Mouse (Mus musculus): ENCODE data around the gene Msi2. TPM values are rescaled to one million over a fixed set of nuclear protein-coding genes. Genes with fewer than 3 reads are reported as not detected.
A peak's percentile ranks its signal among the peaks of the same experiment; 100 is the strongest.

The Msi2 gene
- polyA plus RNA-seq, 1 experiment = 14.2 TPM

- Histone ChIP-seq H3K36me3 (ENCODE audit: control insufficient read depth, insufficient read depth, low read length) (no peaks in the 10 kb centered on the region), H3K27ac (ENCODE audit: insufficient read depth, low read length) (no peak overlapping the region), H3K4me3 (ENCODE audit: extremely low read depth, insufficient read depth, insufficient read length) (no peak overlapping the region), H3K27me3 (ENCODE audit: control insufficient read depth, insufficient read depth, low read length) (no peaks in the 10 kb centered on the region), H3K4me1 (ENCODE audit: control insufficient read depth, insufficient read depth, insufficient read length) (no peaks in the 10 kb centered on the region)
- TF ChIP-seq POLR2A (IDR thresholded peaks at IDR 0.05; ENCODE audit: low read depth, low read length) = no peak
- no peak for TF ChIP-seq CTCF (IDR thresholded peaks at IDR 0.05; ENCODE audit: extremely low read depth, insufficient read depth, insufficient read length, insufficient replicate concordance)
- 78% methylated on average over 13 of the region's 13 CpGs for WGBS
- no peak for DNase-seq (ENCODE audit: low read depth in 1 of 2, low spot score in 2 of 2)
These were observed 21.4 kb upstream of the Msi2 start for GRCm38 (mm10) chr11:88739574-88740295.

GRCm38 (mm10) chr11:88729363-88729762 lies 11.1 kb upstream of the Msi2 start:
- Histone ChIP-seq H3K27ac (ENCODE audit: insufficient read depth, low read length) (no peak overlapping the region), H3K27me3 (ENCODE audit: control insufficient read depth, insufficient read depth, low read length) (no peaks in the 10 kb centered on the region), H3K4me3 (ENCODE audit: extremely low read depth, insufficient read depth, insufficient read length) (no peak overlapping the region), H3K4me1 (ENCODE audit: control insufficient read depth, insufficient read depth, insufficient read length) (no peaks in the 10 kb centered on the region), H3K36me3 (ENCODE audit: control insufficient read depth, insufficient read depth, low read length) (no peaks in the 10 kb centered on the region)
- 81% methylated on average over 5 of the region's 5 CpGs for WGBS
- no peak for DNase-seq (ENCODE audit: low read depth in 1 of 2, low spot score in 2 of 2)
- no peak for TF ChIP-seq POLR2A (IDR thresholded peaks at IDR 0.05; ENCODE audit: low read depth, low read length)
- no peak for TF ChIP-seq CTCF (IDR thresholded peaks at IDR 0.05; ENCODE audit: extremely low read depth, insufficient read depth, insufficient read length, insufficient replicate concordance)

- TF ChIP-seq POLR2A (IDR thresholded peaks at IDR 0.05; ENCODE audit: low read depth, low read length) (no peak), CTCF (IDR thresholded peaks at IDR 0.05; ENCODE audit: extremely low read depth, insufficient read depth, insufficient read length, insufficient replicate concordance) (peak; percentile 91; the same call in 1 of the 2 replicates)
- Histone ChIP-seq H3K4me3 (ENCODE audit: extremely low read depth, insufficient read depth, insufficient read length) (no peak overlapping the region), H3K27ac (ENCODE audit: insufficient read depth, low read length) (no peak overlapping the region), H3K27me3 (ENCODE audit: control insufficient read depth, insufficient read depth, low read length) (no peaks in the 10 kb centered on the region), H3K36me3 (ENCODE audit: control insufficient read depth, insufficient read depth, low read length) (no peaks in the 10 kb centered on the region), H3K4me1 (ENCODE audit: control insufficient read depth, insufficient read depth, insufficient read length) (no peaks in the 10 kb centered on the region)
- DNase-seq (ENCODE audit: low read depth in 1 of 2, low spot score in 2 of 2) = peak; percentile 51 to 70
- WGBS = 2% methylated on average over 6 of the region's 6 CpGs
These were observed 10.2 kb upstream of the Msi2 start for GRCm38 (mm10) chr11:88728508-88728890.

GRCm38 (mm10) chr11:88727768-88728507 lies 9.6 kb upstream of the Msi2 start:
- H3K4me3 ChIP-seq (ENCODE audit: extremely low read depth, insufficient read depth, insufficient read length) = no peak overlapping the region
- DNase-seq (ENCODE audit: low read depth in 1 of 2, low spot score in 2 of 2) = no peak
- TF ChIP-seq POLR2A (IDR thresholded peaks at IDR 0.05; ENCODE audit: low read depth, low read length) = no peak
- no peak for TF ChIP-seq CTCF (IDR thresholded peaks at IDR 0.05; ENCODE audit: extremely low read depth, insufficient read depth, insufficient read length, insufficient replicate concordance)
- H3K4me1 ChIP-seq (ENCODE audit: control insufficient read depth, insufficient read depth, insufficient read length) = no peaks in the 10 kb centered on the region
- WGBS = 41% methylated on average over 20 of the region's 20 CpGs
- H3K36me3 ChIP-seq (ENCODE audit: control insufficient read depth, insufficient read depth, low read length) = no peaks in the 10 kb centered on the region
- no peaks in the 10 kb centered on the region for H3K27me3 ChIP-seq (ENCODE audit: control insufficient read depth, insufficient read depth, low read length)
- no peak overlapping the region for H3K27ac ChIP-seq (ENCODE audit: insufficient read depth, low read length)

GRCm38 (mm10) chr11:88721144-88721636 lies 2.9 kb upstream of the Msi2 start:
- H3K27me3 ChIP-seq (ENCODE audit: control insufficient read depth, insufficient read depth, low read length) = no peaks in the 10 kb centered on the region
- H3K36me3 ChIP-seq (ENCODE audit: control insufficient read depth, insufficient read depth, low read length) = no peaks in the 10 kb centered on the region
- TF ChIP-seq CTCF (IDR thresholded peaks at IDR 0.05; ENCODE audit: extremely low read depth, insufficient read depth, insufficient read length, insufficient replicate concordance) = no peak
- no peak for TF ChIP-seq POLR2A (IDR thresholded peaks at IDR 0.05; ENCODE audit: low read depth, low read length)
- H3K27ac ChIP-seq (ENCODE audit: insufficient read depth, low read length) = no peak overlapping the region
- 94% methylated on average over 10 of the region's 10 CpGs for WGBS
- H3K4me1 ChIP-seq (ENCODE audit: control insufficient read depth, insufficient read depth, insufficient read length) = peaks cover 3% of the 10 kb centered on the region; the same call in 1 of the 2 replicates
- H3K4me3 ChIP-seq (ENCODE audit: extremely low read depth, insufficient read depth, insufficient read length) = no peak overlapping the region
- DNase-seq (ENCODE audit: low read depth in 1 of 2, low spot score in 2 of 2) = no peak

GRCm38 (mm10) chr11:88720261-88721143 lies 2.2 kb upstream of the Msi2 start:
- 82% methylated on average over 13 of the region's 13 CpGs for WGBS
- Histone ChIP-seq H3K27ac (ENCODE audit: insufficient read depth, low read length) (no peak overlapping the region), H3K36me3 (ENCODE audit: control insufficient read depth, insufficient read depth, low read length) (no peaks in the 10 kb centered on the region), H3K4me1 (ENCODE audit: control insufficient read depth, insufficient read depth, insufficient read length) (peaks cover 3% of the 10 kb centered on the region; the same call in 1 of the 2 replicates), H3K27me3 (ENCODE audit: control insufficient read depth, insufficient read depth, low read length) (no peaks in the 10 kb centered on the region), H3K4me3 (ENCODE audit: extremely low read depth, insufficient read depth, insufficient read length) (no peak overlapping the region)
- DNase-seq (ENCODE audit: low read depth in 1 of 2, low spot score in 2 of 2) = no peak
- TF ChIP-seq CTCF (IDR thresholded peaks at IDR 0.05; ENCODE audit: extremely low read depth, insufficient read depth, insufficient read length, insufficient replicate concordance) (no peak), POLR2A (IDR thresholded peaks at IDR 0.05; ENCODE audit: low read depth, low read length) (no peak)
